Mouse (Mus musculus): ENCODE measurements around the gene Ezr. TPM values are rescaled to one million over a fixed set of nuclear protein-coding genes. Genes with fewer than 3 reads are reported as not detected.

Ezr gene
- 95.0 and 368 TPM in 2 replicates for polyA plus RNA-seq (2012; rRNA removed)

DNA sequence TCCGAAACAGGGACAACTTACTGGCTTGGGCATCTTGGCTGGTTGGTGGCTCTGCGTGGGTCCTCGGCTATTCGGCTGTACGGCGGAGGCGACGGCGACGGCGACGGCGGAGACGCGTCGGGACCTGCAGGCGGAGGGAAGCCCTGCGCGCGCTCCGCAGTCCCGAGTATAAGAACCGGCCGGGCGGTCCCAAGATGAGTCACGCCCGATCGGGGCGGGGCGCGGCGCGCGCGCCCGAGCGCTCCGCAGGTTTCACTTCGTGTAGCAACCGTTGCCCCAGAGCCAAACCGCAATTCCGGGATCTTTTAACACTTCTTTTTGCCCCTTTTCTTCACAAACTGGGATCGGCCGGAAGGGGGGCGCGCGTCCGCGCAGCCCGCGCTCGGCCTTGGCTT lies at the start of gene Ezr:
Gene Ezr (minus strand): TSS at position 174 of the 395 bp plus-strand sequence.
- WGBS: under 1% methylated on average over 52 of the region's 52 CpGs
- peak within 1 kb of the TSS; percentile 98 for H3K27ac ChIP-seq (ENCODE audit: insufficient read depth, low read depth, low read length)
- no peak for TF ChIP-seq CTCF (IDR thresholded peaks at IDR 0.05; ENCODE audit: extremely low read depth, insufficient read length, insufficient replicate concordance, low read depth, low read length)
- TF ChIP-seq POLR2A (IDR thresholded peaks at IDR 0.05; ENCODE audit: low read depth, low read length): peak; percentile 99
- H3K4me1 ChIP-seq (ENCODE audit: control insufficient read depth, insufficient read depth, insufficient read length, low read length): peaks cover 6% of the 10 kb centered on the region
- no peaks in the 10 kb centered on the region for H3K27me3 ChIP-seq (ENCODE audit: control insufficient read depth, insufficient read depth, low read length)
- H3K4me3 ChIP-seq (ENCODE audit: low read depth, low read length): peak within 1 kb of the TSS; percentile 87
- peaks cover 19% of the 10 kb centered on the region for H3K36me3 ChIP-seq (ENCODE audit: control insufficient read depth, insufficient read depth, low read length)

DNA sequence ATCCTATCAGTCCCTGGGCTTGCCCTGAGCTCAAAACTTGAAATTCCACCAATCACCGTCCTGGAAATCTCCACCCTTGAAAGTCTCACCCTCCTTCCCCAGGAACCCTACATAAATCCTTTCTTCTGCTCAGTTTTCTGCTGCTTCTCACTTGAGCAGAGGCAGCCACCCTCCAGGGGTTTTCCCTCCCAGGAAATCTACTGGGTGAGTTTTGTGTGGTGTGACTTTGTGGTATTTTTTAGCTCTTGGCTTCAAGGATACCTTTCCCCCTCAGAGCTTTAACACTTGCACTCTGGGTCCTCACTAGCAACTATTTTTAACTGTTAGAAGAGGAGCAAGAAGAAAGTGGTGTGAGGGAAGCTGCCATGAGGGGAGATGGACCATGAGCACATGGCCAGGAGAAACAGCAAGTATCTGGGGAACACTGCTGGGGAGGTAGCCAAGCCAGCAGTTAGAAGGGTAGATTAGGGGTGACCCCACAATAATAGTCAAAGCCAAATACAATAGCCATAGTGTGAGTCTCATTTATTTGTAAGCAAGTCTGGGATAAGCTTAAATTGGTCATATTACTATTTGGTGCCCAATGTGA lies 47.5 kb upstream of the Ezr start:
- H3K36me3 ChIP-seq (ENCODE audit: control insufficient read depth, insufficient read depth, low read length): no peaks in the 10 kb centered on the region
- WGBS: 81% methylated on average over 1 of the region's 1 CpGs
- H3K4me3 ChIP-seq (ENCODE audit: low read depth, low read length): no peak overlapping the region
- peaks cover 11% of the 10 kb centered on the region; the same call in 1 of the 2 replicates for H3K4me1 ChIP-seq (ENCODE audit: control insufficient read depth, insufficient read depth, insufficient read length, low read length)
- no peaks in the 10 kb centered on the region for H3K27me3 ChIP-seq (ENCODE audit: control insufficient read depth, insufficient read depth, low read length)
- TF ChIP-seq CTCF (IDR thresholded peaks at IDR 0.05; ENCODE audit: extremely low read depth, insufficient read length, insufficient replicate concordance, low read depth, low read length) (no peak), POLR2A (IDR thresholded peaks at IDR 0.05; ENCODE audit: low read depth, low read length) (no peak)
- H3K27ac ChIP-seq (ENCODE audit: insufficient read depth, low read depth, low read length): no peak overlapping the region

DNA sequence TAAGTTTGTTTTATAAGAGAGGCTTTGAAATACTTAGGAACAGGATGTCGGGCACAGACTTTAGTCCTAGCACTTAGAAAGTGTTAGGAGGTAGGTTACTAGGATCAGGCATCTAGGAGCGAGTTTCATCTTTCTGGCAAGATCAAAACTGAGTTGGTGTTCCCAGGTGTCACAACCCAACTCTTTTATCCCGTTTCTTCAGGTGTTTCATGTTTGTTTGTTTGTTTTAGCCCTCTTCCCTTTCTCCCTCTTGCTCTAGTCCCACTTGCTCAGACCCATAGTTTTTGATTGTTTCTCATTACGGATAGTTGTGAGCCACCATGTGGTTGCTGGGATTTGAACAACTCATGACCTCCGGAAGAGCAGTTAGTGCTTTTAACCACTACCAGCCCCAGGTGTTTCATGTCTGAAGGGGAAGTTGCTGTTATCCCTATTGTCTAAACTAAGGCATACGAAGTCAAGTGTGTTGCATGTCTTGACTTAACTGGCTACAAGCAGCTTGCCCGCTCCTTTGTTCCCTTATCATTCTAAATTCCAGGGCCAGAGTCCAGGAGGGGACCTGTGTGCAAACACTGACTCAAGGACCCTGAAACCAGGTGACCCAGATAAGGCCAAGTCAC lies 46.1 kb upstream of the Ezr start:
- Histone ChIP-seq H3K4me1 (ENCODE audit: control insufficient read depth, insufficient read depth, insufficient read length, low read length) (peaks cover 11% of the 10 kb centered on the region; the same call in 1 of the 2 replicates), H3K27ac (ENCODE audit: insufficient read depth, low read depth, low read length) (peak overlapping the region; percentile 96), H3K4me3 (ENCODE audit: low read depth, low read length) (peak overlapping the region; percentile 67), H3K27me3 (ENCODE audit: control insufficient read depth, insufficient read depth, low read length) (no peaks in the 10 kb centered on the region), H3K36me3 (ENCODE audit: control insufficient read depth, insufficient read depth, low read length) (no peaks in the 10 kb centered on the region)
- 29% methylated on average over 7 of the region's 7 CpGs for WGBS
- TF ChIP-seq POLR2A (IDR thresholded peaks at IDR 0.05; ENCODE audit: low read depth, low read length): no peak
- no peak for TF ChIP-seq CTCF (IDR thresholded peaks at IDR 0.05; ENCODE audit: extremely low read depth, insufficient read length, insufficient replicate concordance, low read depth, low read length)

DNA sequence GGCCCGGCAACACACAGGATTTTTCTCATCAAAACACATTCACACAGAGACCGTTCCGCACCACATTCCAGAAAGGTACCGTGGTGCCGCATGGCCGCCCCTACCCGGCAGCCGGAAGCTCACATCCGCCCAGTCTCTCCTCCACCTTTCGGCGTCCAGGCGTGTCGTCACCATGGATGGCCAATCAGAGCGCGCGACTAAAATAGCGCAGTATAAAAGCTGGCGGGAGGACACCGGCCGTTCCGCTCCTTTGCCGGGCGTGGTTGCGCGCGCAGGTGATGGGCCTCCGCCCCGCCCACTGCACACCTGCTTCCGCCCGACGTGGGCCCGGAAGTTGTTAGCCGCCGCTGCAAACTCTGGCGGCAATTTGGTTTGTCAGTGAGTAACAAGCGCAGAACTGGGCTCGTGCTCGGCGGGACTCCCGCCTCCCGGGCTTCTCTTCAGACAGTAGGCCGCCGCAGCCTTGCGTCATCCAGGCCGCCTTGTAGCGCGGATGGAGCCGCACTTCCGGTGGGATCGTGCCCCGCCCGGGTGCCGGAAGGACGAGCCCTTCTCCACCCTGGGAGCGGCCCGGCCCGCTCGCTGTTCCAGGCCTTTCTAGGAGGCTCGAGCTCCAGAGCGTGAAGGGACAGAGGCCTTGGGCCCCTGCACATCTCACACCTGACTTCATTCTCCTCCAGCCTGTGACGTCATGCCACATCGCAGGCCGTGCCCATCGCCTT lies 45.3 kb upstream of the Ezr start:
- under 1% methylated on average over 64 of the region's 64 CpGs for WGBS
- H3K36me3 ChIP-seq (ENCODE audit: control insufficient read depth, insufficient read depth, low read length): no peaks in the 10 kb centered on the region
- TF ChIP-seq CTCF (IDR thresholded peaks at IDR 0.05; ENCODE audit: extremely low read depth, insufficient read length, insufficient replicate concordance, low read depth, low read length) (no peak), POLR2A (IDR thresholded peaks at IDR 0.05; ENCODE audit: low read depth, low read length) (peak; percentile 91)
- H3K27me3 ChIP-seq (ENCODE audit: control insufficient read depth, insufficient read depth, low read length): no peaks in the 10 kb centered on the region
- H3K27ac ChIP-seq (ENCODE audit: insufficient read depth, low read depth, low read length): peak overlapping the region; percentile 96
- H3K4me1 ChIP-seq (ENCODE audit: control insufficient read depth, insufficient read depth, insufficient read length, low read length): peaks cover 11% of the 10 kb centered on the region; the same call in 1 of the 2 replicates
- peak overlapping the region; percentile 67 for H3K4me3 ChIP-seq (ENCODE audit: low read depth, low read length)

DNA sequence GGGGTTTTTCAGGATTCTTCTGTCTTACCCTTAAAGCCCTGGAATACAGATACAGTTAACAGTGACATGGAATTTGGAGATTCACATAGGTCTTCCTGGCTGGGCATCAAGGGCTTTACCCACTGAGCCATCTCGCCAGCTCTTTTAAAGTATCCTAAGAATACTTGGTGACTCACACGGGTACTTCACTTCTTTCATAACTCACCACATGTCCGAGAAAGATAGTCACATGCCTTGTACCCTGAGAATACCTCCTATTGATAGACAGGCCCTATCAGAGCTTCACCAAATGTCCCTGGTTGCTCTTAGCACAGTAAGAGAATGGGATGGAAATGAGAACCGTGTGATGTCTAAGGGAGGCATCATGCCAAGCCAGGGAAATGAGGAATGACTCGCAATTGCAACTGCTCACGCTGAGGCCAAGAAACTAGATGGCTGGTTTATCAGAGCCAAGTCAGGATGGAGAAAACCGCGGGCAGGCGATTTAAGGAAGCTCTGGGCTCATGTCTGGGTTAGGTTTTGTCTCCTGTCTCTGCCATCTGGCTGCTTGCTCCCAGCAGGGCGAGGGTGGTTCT lies 44.7 kb upstream of the Ezr start:
- peak overlapping the region; percentile 91 for H3K27ac ChIP-seq (ENCODE audit: insufficient read depth, low read depth, low read length)
- WGBS: 18% methylated on average over 10 of the region's 10 CpGs
- H3K4me1 ChIP-seq (ENCODE audit: control insufficient read depth, insufficient read depth, insufficient read length, low read length): peaks cover 11% of the 10 kb centered on the region; the same call in 1 of the 2 replicates
- H3K4me3 ChIP-seq (ENCODE audit: low read depth, low read length): peak overlapping the region; percentile 67
- H3K27me3 ChIP-seq (ENCODE audit: control insufficient read depth, insufficient read depth, low read length): no peaks in the 10 kb centered on the region
- H3K36me3 ChIP-seq (ENCODE audit: control insufficient read depth, insufficient read depth, low read length): no peaks in the 10 kb centered on the region
- no peak for TF ChIP-seq POLR2A (IDR thresholded peaks at IDR 0.05; ENCODE audit: low read depth, low read length)
- TF ChIP-seq CTCF (IDR thresholded peaks at IDR 0.05; ENCODE audit: extremely low read depth, insufficient read length, insufficient replicate concordance, low read depth, low read length): no peak

DNA sequence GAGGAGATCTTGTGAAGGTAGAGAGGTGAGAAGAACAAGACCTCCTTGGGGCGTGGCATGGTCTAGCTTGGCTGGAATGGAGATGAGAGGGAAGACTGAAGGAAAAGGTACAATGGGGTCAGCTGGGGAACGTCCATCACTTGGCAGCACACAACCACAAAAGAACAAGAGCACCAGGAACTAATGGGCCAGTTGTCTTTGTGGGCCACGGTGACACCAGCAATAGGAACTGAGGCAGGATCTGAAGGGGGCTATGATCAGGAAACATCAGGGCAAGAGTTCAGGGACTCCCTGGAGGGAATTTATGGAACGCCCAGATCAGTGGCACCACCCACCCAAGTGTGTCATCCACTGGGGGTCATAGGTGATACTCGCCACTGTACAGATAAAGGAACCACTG lies 34.2 kb upstream of the Ezr start:
- H3K4me3 ChIP-seq (ENCODE audit: low read depth, low read length): no peak overlapping the region
- TF ChIP-seq CTCF (IDR thresholded peaks at IDR 0.05; ENCODE audit: extremely low read depth, insufficient read length, insufficient replicate concordance, low read depth, low read length) (no peak), POLR2A (IDR thresholded peaks at IDR 0.05; ENCODE audit: low read depth, low read length) (no peak)
- H3K36me3 ChIP-seq (ENCODE audit: control insufficient read depth, insufficient read depth, low read length): no peaks in the 10 kb centered on the region
- H3K27ac ChIP-seq (ENCODE audit: insufficient read depth, low read depth, low read length): peak overlapping the region; percentile 84
- WGBS: 78% methylated on average over 5 of the region's 5 CpGs
- peaks cover 35% of the 10 kb centered on the region for H3K4me1 ChIP-seq (ENCODE audit: control insufficient read depth, insufficient read depth, insufficient read length, low read length)
- H3K27me3 ChIP-seq (ENCODE audit: control insufficient read depth, insufficient read depth, low read length): no peaks in the 10 kb centered on the region
